Mouse (Mus musculus) liver, embryonic 15.5 days (tissue): Measurements from ENCODE around the gene Acin1. TPM values are rescaled to one million over a fixed set of nuclear protein-coding genes. Genes with fewer than 3 reads are reported as not detected.

Experiments used
- ATAC-seq: fragments of 200-750 bp; cut with Nextera tagmentation; 2 replicates; pipeline ENCODE4 v1.8.0; 2017; ENCODE audit warnings: moderate number of reproducible peaks, mild to moderate bottlenecking, moderate library complexity; ENCODE audit not compliant: insufficient read depth
- H3K27ac ChIP-seq: fragments of 300-500 bp; sonication (generic); replicated peaks from 2 replicates; pipeline ENCODE4 v1.5.1; 2015; ENCODE audit warnings: mild to moderate bottlenecking, inconsistent platforms
- H3K27me3 ChIP-seq: fragments of 300-500 bp; sonication (generic); 2 replicates; pipeline ENCODE4 v1.6.1; 2015; ENCODE audit warnings: mild to moderate bottlenecking, inconsistent platforms
- H3K36me3 ChIP-seq: fragments of 300-500 bp; sonication (generic); replicated peaks from 2 replicates; pipeline ENCODE4 v1.6.1; 2015; ENCODE audit warnings: moderate library complexity, mild to moderate bottlenecking, inconsistent platforms
- H3K4me1 ChIP-seq: fragments of 300-500 bp; sonication (generic); replicated peaks from 2 replicates; pipeline ENCODE4 v1.6.1; 2015; ENCODE audit warnings: inconsistent platforms
- H3K4me2 ChIP-seq: fragments of 300-500 bp; sonication (generic); 2 replicates; pipeline ENCODE4 v1.6.1; 2015; ENCODE audit warnings: moderate library complexity, mild to moderate bottlenecking, inconsistent platforms
- H3K4me3 ChIP-seq: fragments of 300-500 bp; sonication (generic); replicated peaks from 2 replicates; pipeline ENCODE4 v1.5.1; 2015; ENCODE audit warnings: mild to moderate bottlenecking, inconsistent platforms
- H3K9ac ChIP-seq: fragments of 300-500 bp; sonication (generic); 2 replicates; pipeline ENCODE4 v1.6.1; 2015; ENCODE audit warnings: moderate library complexity, mild to moderate bottlenecking, inconsistent platforms
- H3K9me3 ChIP-seq: fragments of 300-500 bp; sonication (generic); replicated peaks from 2 replicates; pipeline ENCODE4 v1.6.1; 2016; ENCODE audit warnings: inconsistent platforms
- WGBS: fragments of 180-500 bp; shearing (Covaris S2); methylation state at CpG from one replicate; pipeline ENCODE4 v1.1.7; 2015; ENCODE audit warnings: mixed read lengths; ENCODE audit not compliant: insufficient replicate concordance; 5-methylcytosine and 5-hydroxymethylcytosine counted together
- polyA plus RNA-seq: library from polyadenylated mRNA; unstranded; fragments of >200 nt; fragmentation: Nextera tagmentation; extraction: Ambion mirVana; gene quantifications from 2 replicates; pipeline ENCODE4 v1.2.1, GENCODE M21; 2015

Acin1 gene
- polyA plus RNA-seq, 1 experiment from 2014 or later = 48.7 TPM

DNA sequence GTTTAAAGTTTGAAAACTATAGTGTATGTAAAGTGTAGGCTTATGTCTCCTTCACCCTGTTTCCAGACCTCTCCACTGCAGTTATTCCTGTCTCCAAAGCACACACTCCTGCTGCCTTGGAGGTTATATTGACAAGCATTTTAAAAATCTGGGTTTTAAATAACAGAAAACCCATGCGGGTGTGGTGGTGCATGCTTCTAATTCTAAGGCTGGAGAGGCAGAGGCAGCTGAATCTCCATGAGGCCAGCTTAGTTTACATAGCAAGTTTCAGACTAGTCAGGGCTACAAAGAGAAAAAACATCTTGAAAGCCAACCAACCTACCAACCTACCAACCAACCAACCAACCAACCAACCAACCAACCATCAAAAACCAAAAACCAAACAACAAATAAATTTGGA is 28.7 kb upstream of the Acin1 start:
- H3K27me3 ChIP-seq = peaks cover 39% of the 10 kb centered on the region
- no peaks in the 10 kb centered on the region for H3K36me3 ChIP-seq
- WGBS = 62% methylated on average over 1 of the region's 1 CpGs
- no peak overlapping the region for H3K9ac ChIP-seq
- ATAC-seq = no peak
- no peak overlapping the region for H3K4me2 ChIP-seq
- H3K4me1 ChIP-seq = peaks cover 18% of the 10 kb centered on the region
- no peaks in the 10 kb centered on the region for H3K9me3 ChIP-seq
- no peak overlapping the region for H3K27ac ChIP-seq
- H3K4me3 ChIP-seq = no peak overlapping the region

GRCm38 (mm10) chr14:54714617-54715081 is 27.9 kb upstream of the Acin1 start:
- H3K4me3 ChIP-seq = peak overlapping the region; percentile 45
- no peaks in the 10 kb centered on the region for H3K9me3 ChIP-seq
- no peak overlapping the region for H3K9ac ChIP-seq
- H3K4me2 ChIP-seq = peak overlapping the region; percentile 70
- 1% methylated on average over 15 of the region's 15 CpGs for WGBS
- ATAC-seq = no peak
- H3K36me3 ChIP-seq = no peaks in the 10 kb centered on the region
- peaks cover 18% of the 10 kb centered on the region for H3K4me1 ChIP-seq
- peaks cover 46% of the 10 kb centered on the region for H3K27me3 ChIP-seq
- no peak overlapping the region for H3K27ac ChIP-seq

- H3K9me3 ChIP-seq = no peaks in the 10 kb centered on the region
- WGBS = under 1% methylated on average over 13 of the region's 13 CpGs
- H3K4me2 ChIP-seq = peak overlapping the region; percentile 70
- peak overlapping the region; percentile 45 for H3K4me3 ChIP-seq
- no peaks in the 10 kb centered on the region for H3K36me3 ChIP-seq
- no peak for ATAC-seq
- peaks cover 18% of the 10 kb centered on the region for H3K4me1 ChIP-seq
- H3K27me3 ChIP-seq = peaks cover 51% of the 10 kb centered on the region
- no peak overlapping the region for H3K9ac ChIP-seq
- H3K27ac ChIP-seq = no peak overlapping the region
Measured at GRCm38 (mm10) chr14:54714121-54714520, 27.4 kb upstream of the Acin1 start.

DNA sequence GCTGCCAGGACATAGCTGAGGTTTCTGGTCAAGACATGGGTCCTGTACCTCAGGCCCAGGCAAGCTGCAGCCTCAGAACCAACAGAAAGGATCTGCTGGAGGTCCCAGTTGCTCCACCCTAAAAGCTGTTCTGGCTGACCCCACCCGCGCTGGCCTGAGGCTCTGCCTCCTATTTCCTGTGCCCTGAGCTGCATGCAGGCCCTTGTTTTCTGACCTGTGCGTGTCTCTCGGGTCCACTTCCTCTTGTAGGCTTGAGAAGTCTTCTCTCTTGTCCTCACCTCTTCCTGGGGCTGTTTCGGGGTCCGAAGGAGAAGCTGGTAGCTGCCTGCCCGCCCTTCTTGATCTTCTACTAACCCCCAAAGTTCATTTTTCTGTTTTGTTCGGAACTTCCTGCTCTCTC is 26.1 kb upstream of the Acin1 start:
- no peaks in the 10 kb centered on the region for H3K9me3 ChIP-seq
- H3K4me1 ChIP-seq = peaks cover 21% of the 10 kb centered on the region
- 21% methylated on average over 8 of the region's 8 CpGs for WGBS
- H3K27me3 ChIP-seq = peaks cover 64% of the 10 kb centered on the region
- peak overlapping the region; percentile 13; the same call in 1 of the 2 replicates for H3K4me2 ChIP-seq
- H3K36me3 ChIP-seq = no peaks in the 10 kb centered on the region
- H3K4me3 ChIP-seq = no peak overlapping the region
- no peak overlapping the region for H3K9ac ChIP-seq
- peak overlapping the region; percentile 65 for H3K27ac ChIP-seq
- ATAC-seq = 0 out of 2 replicates have a peak, but pooled peaks have one; percentile 28

GRCm38 (mm10) chr14:54712074-54712473 is 25.3 kb upstream of the Acin1 start, which contains the start of gene Cebpe:
TSS of gene Cebpe (minus strand) at chr14:54712174.
- peak within 1 kb of the TSS; percentile 65 for H3K27ac ChIP-seq
- ATAC-seq = no peak
- peaks cover 23% of the 10 kb centered on the region for H3K4me1 ChIP-seq
- no peaks in the 10 kb centered on the region for H3K9me3 ChIP-seq
- peak within 1 kb of the TSS; percentile 32 for H3K4me3 ChIP-seq
- H3K36me3 ChIP-seq = no peaks in the 10 kb centered on the region
- H3K4me2 ChIP-seq = peak within 1 kb of the TSS; percentile 13; the same call in 1 of the 2 replicates
- peaks cover 72% of the 10 kb centered on the region for H3K27me3 ChIP-seq
- H3K9ac ChIP-seq = peak within 1 kb of the TSS; percentile 8; the same call in 1 of the 2 replicates
- 56% methylated on average over 7 of the region's 7 CpGs for WGBS

GRCm38 (mm10) chr14:54709054-54709453 is 22.3 kb upstream of the Acin1 start:
- H3K9ac ChIP-seq = no peak overlapping the region
- H3K9me3 ChIP-seq = no peaks in the 10 kb centered on the region
- peak overlapping the region; percentile 18; the same call in 1 of the 2 replicates for H3K4me2 ChIP-seq
- no peak overlapping the region; the same call in 1 of the 2 replicates for H3K4me3 ChIP-seq
- H3K4me1 ChIP-seq = peaks cover 35% of the 10 kb centered on the region
- H3K27me3 ChIP-seq = peaks cover 72% of the 10 kb centered on the region
- no peaks in the 10 kb centered on the region for H3K36me3 ChIP-seq
- ATAC-seq = no peak
- no peak overlapping the region for H3K27ac ChIP-seq
- WGBS = 28% methylated on average over 9 of the region's 9 CpGs

DNA sequence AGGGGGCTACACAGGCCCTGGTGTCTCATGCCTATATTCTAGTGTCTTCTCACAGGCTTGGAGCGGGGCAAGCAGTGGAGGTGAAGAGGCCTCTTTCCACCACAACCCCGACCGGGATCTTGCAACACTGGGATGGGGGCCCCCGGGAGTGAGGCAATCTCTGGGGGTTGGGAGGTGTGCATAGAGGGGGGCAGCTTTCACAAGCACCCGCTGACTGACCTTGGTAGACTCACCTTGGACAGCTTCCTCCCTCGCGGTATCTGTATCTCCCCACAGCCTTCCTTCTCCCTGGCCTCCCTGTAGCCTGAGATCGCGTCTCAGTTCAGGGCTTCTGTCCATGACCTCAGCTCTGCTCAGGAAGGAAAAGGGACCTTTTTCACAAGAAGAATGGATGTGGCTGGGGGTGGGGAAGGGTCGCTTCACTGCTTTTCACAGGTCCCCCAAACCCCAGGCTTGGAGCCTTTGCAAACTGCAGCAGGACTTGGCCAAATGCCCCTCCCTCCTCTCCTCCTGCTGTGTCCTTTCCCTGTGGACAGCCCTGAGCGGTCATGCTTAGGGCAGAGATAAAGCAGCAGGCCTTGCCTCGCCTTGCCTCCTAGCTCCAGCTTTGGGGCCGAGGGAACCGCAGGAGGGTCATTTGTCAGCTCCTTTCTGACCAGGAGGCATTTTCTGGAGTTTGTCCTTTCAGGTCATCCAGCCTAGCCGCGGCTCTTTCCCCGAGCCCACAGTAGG is 20.0 kb upstream of the Acin1 start:
- H3K27me3 ChIP-seq = peaks cover 82% of the 10 kb centered on the region
- ATAC-seq = no peak
- WGBS = 18% methylated on average over 17 of the region's 17 CpGs
- H3K4me1 ChIP-seq = peaks cover 28% of the 10 kb centered on the region
- no peaks in the 10 kb centered on the region for H3K36me3 ChIP-seq
- H3K4me3 ChIP-seq = 0 out of 2 replicates have a peak overlapping the region, but pooled peaks have one; percentile 5
- peak overlapping the region; percentile 50 for H3K4me2 ChIP-seq
- H3K9me3 ChIP-seq = no peaks in the 10 kb centered on the region
- H3K27ac ChIP-seq = peak overlapping the region; percentile 56
- H3K9ac ChIP-seq = no peak overlapping the region

GRCm38 (mm10) chr14:54705844-54706243 is 19.1 kb upstream of the Acin1 start:
- Histone ChIP-seq H3K36me3 (no peaks in the 10 kb centered on the region), H3K9me3 (no peaks in the 10 kb centered on the region), H3K27ac (peak overlapping the region; percentile 62), H3K4me1 (peaks cover 32% of the 10 kb centered on the region), H3K4me3 (peak overlapping the region; percentile 25; the same call in 1 of the 2 replicates), H3K4me2 (peak overlapping the region; percentile 50), H3K27me3 (peaks cover 77% of the 10 kb centered on the region), H3K9ac (no peak overlapping the region)
- WGBS = 4% methylated on average over 5 of the region's 5 CpGs
- peak; percentile 89 for ATAC-seq

- WGBS = 37% methylated on average over 10 of the region's 10 CpGs
- peaks cover 29% of the 10 kb centered on the region for H3K4me1 ChIP-seq
- no peak overlapping the region for H3K9ac ChIP-seq
- no peak overlapping the region for H3K27ac ChIP-seq
- H3K27me3 ChIP-seq = peaks cover 56% of the 10 kb centered on the region
- no peaks in the 10 kb centered on the region for H3K36me3 ChIP-seq
- no peaks in the 10 kb centered on the region for H3K9me3 ChIP-seq
- H3K4me3 ChIP-seq = no peak overlapping the region
- ATAC-seq = no peak
- no peak overlapping the region for H3K4me2 ChIP-seq
Measured at GRCm38 (mm10) chr14:54703207-54703606, 16.5 kb upstream of the Acin1 start.

DNA sequence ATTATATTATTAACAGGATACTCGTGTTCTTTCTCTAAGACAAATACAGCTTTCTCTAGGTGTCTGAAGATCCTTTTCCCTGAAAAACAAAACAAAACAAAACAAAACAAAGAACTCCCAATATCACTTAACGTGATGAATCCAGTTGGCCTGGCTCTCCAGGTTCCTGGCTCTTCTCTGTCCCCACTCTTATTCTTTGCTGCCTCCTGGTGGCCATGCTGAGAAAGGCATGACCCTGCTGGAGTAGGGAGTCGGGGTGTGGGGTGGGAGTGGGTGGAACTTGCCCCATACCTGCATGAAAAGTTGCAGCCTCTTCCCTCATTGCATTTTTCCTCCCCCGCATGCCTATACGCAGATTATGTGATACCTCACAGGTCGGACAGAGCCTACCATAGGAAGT is 14.6 kb upstream of the Acin1 start:
- Histone ChIP-seq H3K9me3 (no peaks in the 10 kb centered on the region), H3K27me3 (peaks cover 40% of the 10 kb centered on the region), H3K9ac (no peak overlapping the region), H3K4me2 (no peak overlapping the region), H3K27ac (no peak overlapping the region), H3K4me1 (peaks cover 23% of the 10 kb centered on the region), H3K4me3 (no peak overlapping the region), H3K36me3 (no peaks in the 10 kb centered on the region)
- WGBS = 7% methylated on average over 6 of the region's 6 CpGs
- no peak for ATAC-seq

DNA sequence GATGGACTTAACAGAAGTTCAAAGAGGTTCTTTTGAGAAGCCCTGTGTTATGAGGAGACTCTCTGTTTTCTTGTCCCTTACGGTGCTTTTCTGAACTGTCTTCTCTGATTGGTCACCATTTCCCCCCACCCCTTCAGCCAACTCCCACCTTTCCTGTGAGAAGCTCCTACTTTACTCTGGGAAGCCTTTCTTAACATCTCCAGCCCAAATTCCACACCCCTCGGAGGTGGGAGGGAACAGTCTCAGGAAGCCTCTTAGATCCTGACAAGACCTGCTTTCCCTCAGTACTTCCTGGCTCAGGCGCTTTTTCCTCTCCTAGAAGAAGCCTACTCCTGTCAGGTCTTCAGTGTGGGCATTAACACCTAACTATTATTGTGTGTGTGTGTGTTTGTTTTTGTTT is 12.9 kb upstream of the Acin1 start:
- Histone ChIP-seq H3K4me1 (peaks cover 11% of the 10 kb centered on the region), H3K4me2 (no peak overlapping the region), H3K27me3 (peaks cover 40% of the 10 kb centered on the region), H3K9ac (no peak overlapping the region), H3K9me3 (no peaks in the 10 kb centered on the region), H3K36me3 (no peaks in the 10 kb centered on the region), H3K27ac (no peak overlapping the region), H3K4me3 (no peak overlapping the region)
- ATAC-seq = no peak
- WGBS = 54% methylated on average over 3 of the region's 3 CpGs
